ENCODE assay signal across 13 mouse cellular contexts in the genomic region with DNA sequence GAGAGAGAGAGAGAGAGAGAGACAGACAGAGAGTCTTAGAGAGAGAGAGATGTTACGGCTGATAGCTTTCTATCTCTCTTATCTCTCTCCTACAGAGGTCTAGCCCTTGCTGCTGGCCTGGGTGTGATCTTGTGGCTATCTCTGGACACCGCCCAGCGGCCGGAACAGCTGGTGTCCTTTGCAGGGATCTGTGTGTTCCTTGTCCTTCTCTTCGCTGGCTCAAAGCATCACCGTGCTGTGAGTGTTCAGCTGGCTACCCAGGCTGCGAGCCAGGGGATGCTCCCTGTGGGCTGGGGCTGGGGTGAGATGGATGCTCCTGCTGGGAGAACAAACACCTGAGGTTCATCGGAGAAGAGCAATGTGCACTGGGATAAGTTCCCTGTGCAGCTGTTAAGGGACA. TPM values are rescaled to one million over a fixed set of nuclear protein-coding genes. Genes with fewer than 3 reads are reported as not detected.
DNase-seq lines count a peak whose midpoint lies in the region; ATAC-seq and TF ChIP-seq lines count a peak whose summit lies in the region.
"Had no signal": no experiment of that assay in that cellular context is flagged by ENCODE, and none has a peak within 500 bp of the region (broad histone marks: within the 10 kb centered on the region; RNA-seq: fewer than 3 reads in every experiment).

No protein-coding gene starts in this region.

- no peaks in the 10 kb centered on the region for H3K27me3 ChIP-seq in liver, embryonic 12.5 days (replicated peaks)
- H3K27me3 ChIP-seq: neural tube, embryonic 13.5 days had no signal

- H3K27ac ChIP-seq in liver, embryonic 12.5 days = peak overlapping the region; percentile 65
- no peak overlapping the region for H3K27ac ChIP-seq in layer of hippocampus, adult 2 months
- H3K27ac ChIP-seq in left cerebral cortex, adult 2 months = no peak overlapping the region
- H3K27ac ChIP-seq: neural tube, embryonic 13.5 days had no signal

- ATAC-seq in liver, embryonic 12.5 days = peak; percentile 87
- ATAC-seq: inflammation-experienced regulatory T-cells, adult 6 months had no signal

- H3K4me2 ChIP-seq in liver, embryonic 12.5 days = peak overlapping the region; percentile 61
- H3K4me2 ChIP-seq: neural tube, embryonic 13.5 days had no signal

- peak overlapping the region; percentile 18; the same call in 1 of the 2 replicates for H3K4me3 ChIP-seq in liver, embryonic 12.5 days
- no peak overlapping the region for H3K4me3 ChIP-seq in layer of hippocampus, adult 2 months
- H3K4me3 ChIP-seq in left cerebral cortex, adult 2 months = no peak overlapping the region
- H3K4me3 ChIP-seq: neural tube, embryonic 13.5 days had no signal

- 0 out of 2 replicates have a peak overlapping the region, but pooled peaks have one; percentile 36 for H3K9ac ChIP-seq in liver, embryonic 12.5 days
- H3K9ac ChIP-seq: neural tube, embryonic 13.5 days had no signal

- no peak for TF ChIP-seq CTCF in layer of hippocampus, adult 2 months (conservative IDR thresholded peaks at IDR 0.05)
- TF ChIP-seq CTCF in left cerebral cortex, adult 2 months (IDR thresholded peaks at IDR 0.05) = no peak

- no peaks in the 10 kb centered on the region for H3K36me3 ChIP-seq in liver, embryonic 12.5 days
- H3K36me3 ChIP-seq: neural tube, embryonic 13.5 days had no signal

- DNase-seq in cerebellum, postnatal 10 days = peak; percentile 26 to 37
- DNase-seq in cerebellum, adult 11-12 months = no peak
- DNase-seq in c-Kit-positive CD71-positive TER-119-positive erythroid progenitor cells, embryonic 14.5 days (ENCODE audit: low spot score) = peak; percentile 54
- peak; percentile 71 for DNase-seq in heart, adult 8-10 months (ENCODE audit: low spot score)
- DNase-seq in layer of hippocampus, adult 2 months (ENCODE audit: low spot score in 2 of 2) = no peak
- no peak for DNase-seq in adrenal gland, postnatal 10 days
- no peak for DNase-seq in left cerebral cortex, adult 2 months (ENCODE audit: extremely low spot score in 1 of 2, low spot score in 2 of 2)
- DNase-seq: cerebellum, adult 2 months; lung, adult 2 months had no signal

- no peaks in the 10 kb centered on the region for H3K9me3 ChIP-seq in liver, embryonic 12.5 days (replicated peaks)
- H3K9me3 ChIP-seq: neural tube, embryonic 13.5 days had no signal

- H3K4me1 ChIP-seq in liver, embryonic 12.5 days = peaks cover 37% of the 10 kb centered on the region

- intact Hi-C loops in left cerebral cortex, adult 2 months (cut with DNase I) = no loop called here

- 37% methylated on average over 8 of the region's 8 CpGs for WGBS in liver, embryonic 12.5 days (ENCODE audit: insufficient replicate concordance)

RNA-seq across cellular contexts. Expression of a gene that starts 10.2 kb away (rescaled TPM):
- under 1 TPM in 3 of 4 experiments, not detected in 1; 0.09 to 0.31 (median 0.16) TPM for total RNA-seq in heart, adult 8-10 months (2022)
- 0.49 and 0.51 TPM in 2 replicates for polyA plus RNA-seq in liver, embryonic 12.5 days (2016; fragmentation: Nextera tagmentation; extraction: Ambion mirVana)
- total RNA-seq in layer of hippocampus, adult 2 months (2021) = not detected
- total RNA-seq in adrenal gland, postnatal 10 days (2021) = under 1 TPM; 0.58 to 0.66 TPM
- total RNA-seq in left cerebral cortex, adult 2 months (2021) = under 1 TPM; 0.11 to 0.23 TPM
- total RNA-seq: layer of hippocampus, postnatal 14 days had no signal
- polyA plus RNA-seq: inflammation-experienced regulatory T-cells, adult 6 months; neural tube, embryonic 13.5 days had no signal

Comparison
In these comparisons a context has a peak if more than half of its experiments do, and no peak if none do; other contexts are left out.
1. DNase-seq: peak in cerebellum, postnatal 10 days (2 of 2), c-Kit-positive CD71-positive TER-119-positive erythroid progenitor cells, embryonic 14.5 days (single experiment) and heart, adult 8-10 months (single experiment); none in cerebellum, adult 11-12 months (single experiment), layer of hippocampus, adult 2 months (0 of 2), adrenal gland, postnatal 10 days (single experiment) and left cerebral cortex, adult 2 months (0 of 2).